Mouse (Mus musculus) testis, adult 2 months (tissue): ENCODE data around the gene Fkbp5. TPM values are rescaled to one million over a fixed set of nuclear protein-coding genes. Genes with fewer than 3 reads are reported as not detected.
A peak's percentile ranks its signal among the peaks of the same experiment; 100 is the strongest.

ENCODE experiments used
- H3K27ac ChIP-seq: fragments of 200-500 bp; 2 replicates; pipeline ENCODE4 v1.5.1; 2012; ENCODE audit warnings: low read depth, low read length; ENCODE audit not compliant: control insufficient read depth, insufficient read depth
- H3K27me3 ChIP-seq: fragments of 200-500 bp; 2 replicates; pipeline ENCODE4 v1.6.1; 2012; ENCODE audit warnings: mild to moderate bottlenecking, low read length, moderate library complexity; ENCODE audit not compliant: control insufficient read depth, insufficient read depth
- H3K36me3 ChIP-seq: fragments of 200-500 bp; 2 replicates; pipeline ENCODE4 v1.6.1; 2012; ENCODE audit warnings: mild to moderate bottlenecking, low read length; ENCODE audit not compliant: control insufficient read depth, insufficient read depth
- H3K4me1 ChIP-seq: fragments of 200-500 bp; 2 replicates; pipeline ENCODE4 v1.6.1; 2012; ENCODE audit warnings: low read length; ENCODE audit not compliant: control insufficient read depth, insufficient read depth
- H3K4me3 ChIP-seq: fragments of 200-500 bp; 2 replicates; pipeline ENCODE4 v1.5.1; 2012; ENCODE audit warnings: low read depth, mild to moderate bottlenecking, low read length, moderate library complexity, mixed read lengths; ENCODE audit not compliant: control insufficient read depth
- CTCF ChIP-seq: fragments of 200-500 bp; IDR thresholded peaks from 2 replicates; pipeline ENCODE4 v1.5.1; 2012; ENCODE audit warnings: low read depth, mild to moderate bottlenecking, inconsistent platforms, low read length, moderate library complexity; ENCODE audit not compliant: control insufficient read depth, insufficient read depth, insufficient replicate concordance
- POLR2A ChIP-seq: fragments of 200-500 bp; IDR thresholded peaks from 2 replicates; pipeline ENCODE4 v1.6.1; 2012; ENCODE audit warnings: low read depth, mild to moderate bottlenecking, inconsistent platforms, low read length, moderate library complexity; ENCODE audit not compliant: control insufficient read depth
- polyA plus RNA-seq: library from polyadenylated mRNA; depleted of rRNA; stranded (reverse); fragments of >200 nt; gene quantifications from 2 replicates; pipeline ENCODE4 v1.2.3, GENCODE M21; 2012

Fkbp5 gene
- polyA plus RNA-seq, 1 experiment, result 19.8 TPM

DNA sequence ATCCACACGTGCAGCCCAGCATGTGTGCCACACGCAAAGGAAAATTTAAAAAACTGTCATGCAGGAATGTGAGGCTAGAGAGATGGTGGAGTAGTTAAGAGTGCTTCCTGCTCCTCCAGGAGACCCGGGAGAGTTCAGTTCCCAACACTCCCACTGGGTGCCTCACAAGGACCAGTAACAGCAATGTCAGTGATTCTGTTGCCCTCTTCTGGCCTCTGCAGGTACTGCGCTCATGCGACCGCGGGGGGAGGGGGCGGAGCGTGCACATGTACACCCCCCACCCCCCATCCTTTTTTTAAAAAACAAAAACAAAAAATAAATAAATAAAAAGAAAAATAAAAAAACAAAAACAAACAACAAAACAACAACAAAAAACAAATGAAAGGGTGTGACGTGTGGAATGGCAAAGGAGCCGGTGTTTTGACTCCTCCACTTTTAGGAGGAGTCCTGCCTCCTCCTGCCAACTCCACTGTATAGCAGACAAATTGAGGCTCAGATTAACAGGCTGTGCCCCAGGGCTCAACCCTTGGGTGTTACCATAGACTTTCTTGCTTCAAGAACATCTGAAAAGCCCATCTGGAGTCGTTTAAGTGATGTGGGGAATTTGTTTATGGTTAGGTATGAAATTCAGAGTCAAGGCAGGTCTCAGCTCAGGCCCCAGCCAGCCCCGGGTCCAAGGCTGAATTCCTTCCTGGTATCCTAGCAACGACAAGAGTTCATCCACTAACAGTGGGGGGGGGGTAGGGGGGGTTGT, 35.9 kb upstream of the Fkbp5 start:
- no peak overlapping the region for H3K4me3 ChIP-seq
- H3K4me1 ChIP-seq, result peaks cover 11% of the 10 kb centered on the region
- no peaks in the 10 kb centered on the region for H3K27me3 ChIP-seq

GRCm38 (mm10) chr17:28549111-28549510, 31.8 kb upstream of the Fkbp5 start, which contains the start of gene Clpsl2:
Gene Clpsl2, plus strand, starts transcription at chr17:28549411.
- Histone ChIP-seq H3K4me3 (no peak within 1 kb of the TSS), H3K4me1 (peaks cover 11% of the 10 kb centered on the region), H3K27ac (no peak within 1 kb of the TSS), H3K36me3 (no peaks in the 10 kb centered on the region), H3K27me3 (no peaks in the 10 kb centered on the region)
- no peak for TF ChIP-seq CTCF
- TF ChIP-seq POLR2A, result no peak

More for the DNA sequence above, 35.9 kb upstream of the Fkbp5 start:
- Histone ChIP-seq H3K36me3 (no peaks in the 10 kb centered on the region), H3K27ac (no peak overlapping the region)
- TF ChIP-seq CTCF (peak; percentile 89), POLR2A (no peak)

DNA sequence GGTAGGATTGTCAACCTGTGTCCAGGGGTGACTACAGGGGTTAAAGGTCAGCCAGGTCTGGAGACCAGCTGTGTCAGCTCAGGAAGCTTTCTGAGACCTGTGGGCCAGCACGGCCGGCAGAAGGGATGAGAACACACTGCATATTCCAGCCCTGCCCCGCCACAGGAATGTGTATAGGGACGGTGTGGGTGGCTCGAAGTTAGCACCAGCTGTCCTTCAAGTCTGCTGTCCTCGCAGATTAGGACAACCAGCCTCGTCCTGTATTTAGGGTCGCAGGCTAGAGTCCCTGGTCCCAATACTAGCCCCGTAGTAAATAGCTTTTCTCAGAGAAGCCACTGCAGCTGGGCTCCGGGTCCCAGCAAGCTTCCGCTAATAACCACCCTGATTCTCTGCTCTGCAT, 31.2 kb upstream of the Fkbp5 start:
- Histone ChIP-seq H3K27me3 (no peaks in the 10 kb centered on the region), H3K4me3 (no peak overlapping the region), H3K4me1 (peaks cover 10% of the 10 kb centered on the region), H3K27ac (no peak overlapping the region), H3K36me3 (no peaks in the 10 kb centered on the region)
- TF ChIP-seq CTCF (no peak), POLR2A (no peak)

DNA sequence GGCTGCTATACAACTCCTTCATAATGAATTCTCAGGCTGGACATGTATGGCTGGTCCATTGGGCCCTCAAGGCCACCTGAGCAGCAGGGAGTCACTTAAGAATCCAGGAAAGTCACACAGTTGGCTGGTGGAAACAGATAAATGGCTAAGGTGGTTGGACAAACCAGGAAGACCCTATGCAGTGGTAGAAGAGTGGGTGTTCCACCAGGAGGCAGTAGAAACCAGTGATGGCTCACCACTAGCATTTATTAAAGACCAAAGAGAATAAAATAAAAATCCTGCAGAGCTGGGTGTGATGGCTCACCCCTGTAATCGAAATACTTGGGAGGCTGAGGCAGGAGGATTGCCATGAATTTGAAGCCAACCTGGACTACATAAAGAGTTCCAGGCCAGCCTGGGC, 29.6 kb upstream of the Fkbp5 start:
- no peak for TF ChIP-seq POLR2A
- no peak for TF ChIP-seq CTCF
- Histone ChIP-seq H3K27me3 (no peaks in the 10 kb centered on the region), H3K4me3 (no peak overlapping the region), H3K27ac (no peak overlapping the region), H3K4me1 (peaks cover 4% of the 10 kb centered on the region), H3K36me3 (no peaks in the 10 kb centered on the region)

DNA sequence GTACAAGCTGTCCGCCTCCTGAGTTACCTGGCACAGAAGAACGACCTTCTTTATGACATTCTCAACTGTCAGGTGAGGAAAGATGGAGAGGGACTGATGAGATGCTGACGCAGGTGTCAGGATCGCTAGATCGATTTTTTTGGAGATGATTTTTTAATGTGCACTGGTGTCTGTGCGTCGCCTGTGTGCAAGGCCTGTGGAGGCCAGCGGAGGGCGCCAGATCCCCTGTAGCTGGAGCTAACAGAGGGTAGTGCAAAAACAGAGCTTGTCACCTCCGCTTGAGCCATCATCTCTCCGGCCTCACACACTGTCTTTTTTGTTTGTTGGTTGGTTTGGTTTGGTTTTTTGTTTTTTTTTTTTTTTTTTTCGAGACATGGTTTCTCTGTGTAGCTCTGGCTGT, 20.6 kb upstream of the Fkbp5 start:
- no peaks in the 10 kb centered on the region for H3K27me3 ChIP-seq
- peak overlapping the region; percentile 26 for H3K4me3 ChIP-seq
- peaks cover 13% of the 10 kb centered on the region for H3K4me1 ChIP-seq
- no peaks in the 10 kb centered on the region for H3K36me3 ChIP-seq
- H3K27ac ChIP-seq, result no peak overlapping the region
- TF ChIP-seq CTCF (peak; percentile 60; the same call in 1 of the 2 replicates), POLR2A (no peak)

DNA sequence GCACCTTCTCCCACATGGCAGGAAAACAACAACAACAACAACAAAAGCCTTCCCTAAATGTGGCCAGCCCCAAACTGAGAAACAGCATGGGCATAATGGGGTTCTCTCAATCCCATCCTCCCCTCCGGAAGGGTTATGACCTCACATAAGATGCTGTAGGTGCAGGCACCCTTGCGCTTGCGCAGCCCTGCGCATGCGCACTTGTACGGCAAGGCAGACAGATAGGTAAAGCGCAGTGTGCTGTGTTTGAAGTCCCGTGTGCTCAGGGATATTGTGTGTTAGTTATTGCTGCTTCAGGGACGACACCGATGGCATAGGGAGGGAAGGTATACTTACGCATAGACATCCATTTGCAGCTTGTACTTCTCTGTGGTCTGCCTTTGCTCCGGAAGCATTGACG, 16.0 kb upstream of the Fkbp5 start:
- Histone ChIP-seq H3K4me1 (peaks cover 10% of the 10 kb centered on the region), H3K27me3 (no peaks in the 10 kb centered on the region), H3K27ac (no peak overlapping the region), H3K4me3 (peak overlapping the region; percentile 81), H3K36me3 (no peaks in the 10 kb centered on the region)
- TF ChIP-seq POLR2A (peak; percentile 59; the same call in 1 of the 2 replicates), CTCF (no peak)

- Histone ChIP-seq H3K4me1 (peaks cover 12% of the 10 kb centered on the region), H3K27me3 (no peaks in the 10 kb centered on the region), H3K36me3 (no peaks in the 10 kb centered on the region), H3K27ac (no peak overlapping the region), H3K4me3 (peak overlapping the region; percentile 81)
- no peak for TF ChIP-seq POLR2A
These were observed 15.2 kb upstream of the Fkbp5 start for GRCm38 (mm10) chr17:28532557-28532956.
